Mouse (Mus musculus) cerebellum, adult (tissue): ENCODE results near the gene Xrcc6.
"Not testable (repeated sequence)": the region's sequence is repeated elsewhere in the genome, so short reads cannot be mapped to it uniquely, and the experiment has no call there.

Source experiments
- ATAC-seq: cut with Nextera tagmentation; 2 replicates; pipeline ENCODE4 v1.9.2; 2017; ENCODE audit warnings: mild to moderate bottlenecking, moderate library complexity, mixed read lengths; ENCODE audit not compliant: insufficient number of reproducible peaks, low FRiP score, low TSS enrichment

Gene Xrcc6

GRCm38 (mm10) chr15:81964980-81965545 is 22.6 kb upstream of the Xrcc6 start:
- ATAC-seq: no peak

DNA sequence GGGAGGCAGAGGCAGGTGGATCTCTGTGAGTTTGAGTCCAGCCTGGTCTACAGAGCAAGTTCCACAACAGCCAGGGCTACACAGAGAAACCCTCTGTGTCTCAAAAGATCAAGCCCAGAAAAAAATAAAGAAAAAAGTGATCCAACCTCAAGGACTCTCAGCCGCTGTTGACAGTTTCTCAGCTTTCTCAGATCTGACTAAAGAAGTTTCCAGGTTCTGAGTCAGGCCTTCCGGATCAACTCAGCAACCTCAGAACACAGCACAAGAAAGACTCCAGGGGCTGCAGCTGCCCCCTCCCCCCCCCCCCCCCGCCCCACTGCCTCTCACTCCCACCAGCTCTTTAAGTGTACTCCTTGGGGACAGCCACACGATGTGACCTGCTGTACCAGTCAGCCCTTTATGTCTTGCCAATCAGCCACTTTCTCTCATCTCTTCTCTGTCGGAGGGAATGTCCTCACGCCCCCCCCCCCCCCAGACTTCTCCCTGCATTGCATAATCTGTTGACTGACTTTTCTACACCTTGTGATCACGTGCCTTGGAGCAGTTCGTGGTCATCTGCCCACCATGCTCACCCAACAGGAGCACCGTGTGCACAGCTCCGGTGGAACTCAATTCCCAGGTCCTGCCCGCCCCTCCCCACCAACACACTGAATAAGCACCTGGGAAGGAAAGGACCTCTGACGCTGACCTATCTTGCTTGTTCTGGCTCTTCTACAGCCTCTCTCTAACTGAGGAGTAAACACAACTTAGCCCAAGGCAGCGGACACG is 21.4 kb upstream of the Xrcc6 start:
- no peak for ATAC-seq

GRCm38 (mm10) chr15:81967821-81968220 is 19.8 kb upstream of the Xrcc6 start:
- ATAC-seq: no peak

GRCm38 (mm10) chr15:81968447-81968846 is 19.2 kb upstream of the Xrcc6 start:
- no peak for ATAC-seq

DNA sequence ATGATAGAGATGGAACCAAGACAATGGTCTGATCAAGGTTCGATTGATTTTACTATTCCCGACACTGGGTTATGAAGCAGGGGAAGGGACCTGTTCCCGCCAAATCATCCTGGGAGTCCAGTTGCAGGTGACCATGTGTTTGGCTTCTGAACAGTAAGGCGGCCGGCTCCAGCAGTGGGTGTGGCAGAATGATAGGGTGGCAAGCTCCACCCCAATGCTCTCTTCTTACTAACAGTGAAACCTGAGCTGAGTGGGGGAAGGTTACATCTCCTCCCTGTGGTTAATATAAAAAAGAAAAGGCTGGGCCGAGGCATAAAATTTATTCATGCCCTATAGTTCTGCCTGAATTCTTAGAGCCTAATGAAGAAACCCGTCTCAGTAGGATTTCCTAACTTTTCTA is 18.5 kb upstream of the Xrcc6 start:
- no peak for ATAC-seq

DNA sequence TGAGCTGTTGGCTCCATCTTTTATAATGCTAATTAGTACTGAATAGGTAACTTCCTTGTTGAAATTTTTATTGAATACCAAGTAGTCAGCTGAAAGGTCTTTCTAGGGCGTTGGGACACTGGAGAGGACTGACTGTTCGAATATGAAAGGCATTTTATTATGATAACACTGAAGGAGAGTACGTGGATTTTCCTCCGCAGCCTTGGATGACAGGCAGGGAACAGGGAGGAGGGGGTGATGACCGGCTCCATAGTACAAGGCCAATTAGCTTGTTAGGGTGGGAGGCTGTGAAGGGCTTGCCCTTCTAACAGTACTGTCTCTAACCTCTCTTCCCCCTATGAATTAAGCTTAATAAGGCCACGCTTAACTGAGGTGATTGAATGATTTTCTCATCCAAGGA is 18.0 kb upstream of the Xrcc6 start:
- not testable (repeated sequence) for ATAC-seq

GRCm38 (mm10) chr15:81970498-81970897 is 17.1 kb upstream of the Xrcc6 start:
- ATAC-seq: not testable (repeated sequence)

DNA sequence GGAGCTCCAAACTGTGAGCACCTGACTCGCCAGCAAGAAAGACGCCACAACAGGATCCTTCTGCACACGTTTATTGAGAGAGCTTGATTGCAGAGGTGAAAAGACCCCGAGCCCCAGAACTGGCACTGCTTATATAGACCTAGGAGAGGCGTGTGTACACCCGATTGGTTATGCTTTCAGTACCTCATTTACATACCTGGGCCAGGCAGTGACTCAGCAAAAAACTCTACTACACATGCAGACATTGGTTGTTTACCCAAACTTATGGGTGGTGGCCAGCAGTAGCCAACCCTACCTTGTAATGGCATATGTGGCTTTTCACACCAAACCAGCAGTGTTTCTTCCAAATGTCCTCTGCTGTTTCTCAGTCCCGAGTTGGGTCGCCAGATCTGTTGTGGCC is 12.5 kb upstream of the Xrcc6 start:
- ATAC-seq: not testable (repeated sequence)

DNA sequence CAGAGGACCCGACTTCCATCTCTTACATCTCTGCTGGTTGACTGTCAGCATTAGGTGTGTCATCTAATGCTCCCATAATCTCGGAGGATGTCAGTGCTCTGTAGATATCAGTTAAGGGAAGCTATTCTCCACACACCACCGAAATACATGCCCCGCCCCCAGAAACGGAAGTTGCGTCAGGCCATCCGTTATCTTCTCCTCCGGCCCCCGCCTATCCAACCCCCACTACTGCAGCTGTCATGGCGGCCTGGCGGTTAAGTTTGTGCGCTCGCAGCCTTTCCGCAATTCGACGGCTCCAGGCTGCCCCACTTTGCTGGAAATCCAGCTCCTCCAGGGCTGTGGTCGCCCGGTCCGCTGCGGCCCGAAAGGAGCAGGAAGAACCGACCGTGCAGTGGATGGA is 7.3 kb upstream of the Xrcc6 start, which contains the start of gene 1700029P11Rik:
Gene 1700029P11Rik (plus strand): TSS at position 220 of the 400 bp plus-strand sequence.
- ATAC-seq: no peak

- ATAC-seq: no peak
Observed at GRCm38 (mm10) chr15:81982173-81982572, 5.5 kb upstream of the Xrcc6 start.

DNA sequence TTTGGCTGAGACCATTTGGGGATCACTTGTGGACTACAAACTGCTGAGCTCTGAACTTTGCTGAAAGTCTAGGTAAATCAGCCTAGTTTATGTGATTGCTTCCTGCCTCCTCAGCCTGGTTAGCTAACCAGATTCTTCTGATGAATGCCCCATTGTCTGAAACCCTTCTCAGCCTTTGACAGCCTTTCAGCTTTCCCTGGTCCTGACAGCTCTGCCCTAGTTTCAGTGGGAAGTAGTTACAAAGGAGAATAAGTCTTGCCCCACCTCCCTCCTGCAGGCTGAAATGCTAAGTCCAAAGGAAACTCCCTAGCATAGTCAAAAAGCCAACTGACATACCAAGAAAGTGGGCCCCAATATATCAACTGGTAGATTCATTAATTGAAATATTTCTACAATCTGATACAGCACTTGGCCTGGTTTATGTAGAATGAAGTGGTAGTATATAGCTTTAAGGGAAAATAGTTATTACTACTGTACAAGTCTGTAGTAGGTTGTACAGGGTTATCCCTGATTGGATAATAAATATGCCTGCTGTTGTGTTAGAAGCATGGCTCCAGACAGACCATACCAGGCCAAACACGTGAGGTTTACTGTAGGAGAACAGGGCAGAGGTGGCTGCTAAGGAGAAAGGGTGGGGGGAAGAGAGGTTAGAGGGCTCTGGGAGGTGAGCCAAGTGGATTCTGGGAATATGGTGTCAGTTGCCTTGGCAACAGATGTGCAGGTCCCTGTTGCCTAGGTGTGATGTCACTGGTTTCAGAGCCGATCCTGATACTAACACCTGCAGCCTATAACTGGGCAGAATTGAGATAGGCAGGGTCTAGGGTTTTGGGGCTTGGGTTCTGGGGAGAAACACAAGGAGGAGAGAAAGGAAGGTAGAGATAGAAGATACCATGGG is 2.1 kb upstream of the Xrcc6 start:
- ATAC-seq: no peak

GRCm38 (mm10) chr15:81989371-81990062 is 1.9 kb downstream of the Xrcc6 start:
- ATAC-seq: peak; percentile 72

GRCm38 (mm10) chr15:81990549-81990948 is 2.9 kb downstream of the Xrcc6 start:
- no peak for ATAC-seq

DNA sequence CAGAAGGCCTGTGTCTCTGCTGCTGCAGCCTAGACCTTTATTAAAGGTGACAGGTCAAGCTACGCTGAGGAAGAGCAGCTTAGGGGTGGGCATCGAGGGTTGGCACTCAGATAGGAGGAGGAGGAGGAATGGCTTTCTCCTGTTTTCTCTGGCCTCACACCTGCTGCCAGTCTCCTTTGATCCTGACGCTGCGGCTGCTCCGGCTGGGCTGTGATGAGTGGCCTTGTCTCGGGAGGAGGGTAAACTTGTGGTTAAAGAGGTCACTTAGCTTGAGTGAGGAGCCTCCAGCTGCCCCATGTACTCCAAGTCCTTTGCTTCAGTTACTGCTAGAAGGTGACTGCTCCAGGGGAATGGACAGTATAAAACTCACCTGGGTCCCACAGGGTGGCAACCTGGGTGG is 6.4 kb downstream of the Xrcc6 start:
- ATAC-seq: no peak

DNA sequence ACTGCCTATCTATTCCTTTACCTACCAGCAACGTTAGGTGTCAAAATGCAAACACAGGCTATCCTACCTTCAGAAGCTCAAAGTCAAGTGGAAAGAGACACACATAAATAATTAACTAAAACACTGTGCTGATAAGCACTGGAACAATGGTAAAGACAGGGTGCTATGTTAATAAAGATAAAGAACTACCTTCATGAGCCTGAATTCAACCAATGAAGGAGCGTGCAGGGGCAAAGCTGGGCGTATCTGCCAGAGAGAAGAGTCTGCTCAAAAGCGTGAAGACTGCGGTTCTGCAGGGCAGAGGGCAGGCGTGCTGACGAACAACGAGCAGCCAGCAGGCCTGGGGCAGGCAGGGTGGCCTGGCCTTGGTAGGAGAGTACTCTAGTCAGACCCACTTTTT is 16.6 kb downstream of the Xrcc6 start:
- no peak for ATAC-seq

DNA sequence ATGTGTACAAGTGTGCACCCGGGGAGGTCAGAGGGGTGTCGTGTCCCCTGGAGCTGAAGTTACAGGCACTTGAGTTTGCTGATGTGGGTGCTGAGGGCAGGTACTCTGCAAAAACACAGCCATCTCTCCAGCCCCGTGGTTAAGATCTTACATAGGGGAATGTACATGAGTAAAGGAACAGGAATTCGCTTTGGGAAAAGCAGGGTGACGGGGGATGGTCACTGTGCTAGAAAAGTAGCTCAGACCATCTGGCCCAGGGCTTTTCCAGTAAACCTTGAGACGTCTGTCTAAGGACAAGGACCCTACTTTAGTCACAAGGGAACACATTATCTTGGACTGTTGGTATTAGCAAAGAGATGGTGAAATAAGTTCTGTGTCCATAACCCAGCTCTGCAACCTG is 24.3 kb downstream of the Xrcc6 start:
- no peak for ATAC-seq

DNA sequence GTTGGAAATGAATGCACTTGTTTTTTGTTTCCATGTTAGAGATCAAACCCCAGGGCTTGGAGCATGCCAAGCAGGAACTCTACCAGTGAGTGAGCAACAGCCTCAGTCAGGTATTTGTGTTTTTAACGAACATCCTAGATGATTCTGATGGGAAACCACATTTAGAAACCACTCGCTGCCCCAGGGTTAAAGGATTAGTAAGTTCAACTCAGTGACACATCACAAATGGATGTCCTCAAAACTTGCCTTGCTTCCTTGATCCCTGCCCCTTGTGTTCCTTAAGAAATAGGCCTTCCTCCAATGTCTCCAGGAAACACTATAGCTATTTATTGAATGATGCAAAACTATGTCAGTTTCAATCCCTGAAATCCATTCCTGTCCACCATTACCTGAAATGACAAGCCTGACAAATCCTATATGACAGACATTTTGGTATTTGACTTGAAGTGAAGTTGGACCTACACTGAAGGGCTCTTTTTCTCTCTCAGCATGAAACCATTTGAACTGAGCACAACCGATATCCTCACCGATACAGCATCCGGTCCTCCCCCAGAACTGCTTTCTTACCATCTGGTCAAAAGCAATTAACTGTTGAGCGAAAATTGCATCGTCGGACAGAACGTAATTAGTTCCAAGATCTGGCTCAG is 27.2 kb downstream of the Xrcc6 start:
- ATAC-seq: no peak

DNA sequence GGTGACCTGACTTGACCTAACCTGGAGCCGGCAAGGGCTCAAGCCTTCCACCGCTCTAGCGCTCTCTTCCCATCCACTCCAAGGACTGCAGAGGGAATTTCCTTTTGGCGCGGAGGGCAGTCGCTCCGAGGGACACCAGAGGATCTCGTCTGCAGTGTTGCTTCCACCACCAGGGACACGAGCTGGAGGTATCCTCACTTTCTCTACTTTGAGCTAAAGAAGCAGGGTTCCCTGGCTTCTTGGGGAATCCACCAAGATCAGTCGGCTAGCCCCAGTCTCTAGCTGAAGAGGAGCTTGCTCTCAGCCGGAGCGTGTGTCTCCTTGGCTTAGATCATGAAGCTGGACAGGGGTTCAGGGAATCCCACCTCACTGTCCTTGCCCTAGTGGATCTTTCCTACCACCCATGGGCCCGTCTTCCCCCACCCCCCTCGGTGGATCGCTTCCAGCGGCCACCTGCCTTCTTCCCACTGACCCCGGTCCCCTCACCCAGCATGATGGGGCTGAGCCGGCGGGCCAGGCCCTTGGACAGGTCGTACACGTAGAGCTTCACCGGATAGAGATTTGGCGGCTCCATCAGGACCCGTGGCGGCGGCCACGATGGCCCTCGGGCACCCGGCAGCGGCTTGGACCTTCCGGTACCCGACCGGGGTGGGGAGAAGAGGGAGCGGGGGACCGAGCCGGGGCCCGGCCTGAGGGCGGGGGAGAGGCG is 27.9 kb downstream of the Xrcc6 start:
- peak; percentile 42 for ATAC-seq

DNA sequence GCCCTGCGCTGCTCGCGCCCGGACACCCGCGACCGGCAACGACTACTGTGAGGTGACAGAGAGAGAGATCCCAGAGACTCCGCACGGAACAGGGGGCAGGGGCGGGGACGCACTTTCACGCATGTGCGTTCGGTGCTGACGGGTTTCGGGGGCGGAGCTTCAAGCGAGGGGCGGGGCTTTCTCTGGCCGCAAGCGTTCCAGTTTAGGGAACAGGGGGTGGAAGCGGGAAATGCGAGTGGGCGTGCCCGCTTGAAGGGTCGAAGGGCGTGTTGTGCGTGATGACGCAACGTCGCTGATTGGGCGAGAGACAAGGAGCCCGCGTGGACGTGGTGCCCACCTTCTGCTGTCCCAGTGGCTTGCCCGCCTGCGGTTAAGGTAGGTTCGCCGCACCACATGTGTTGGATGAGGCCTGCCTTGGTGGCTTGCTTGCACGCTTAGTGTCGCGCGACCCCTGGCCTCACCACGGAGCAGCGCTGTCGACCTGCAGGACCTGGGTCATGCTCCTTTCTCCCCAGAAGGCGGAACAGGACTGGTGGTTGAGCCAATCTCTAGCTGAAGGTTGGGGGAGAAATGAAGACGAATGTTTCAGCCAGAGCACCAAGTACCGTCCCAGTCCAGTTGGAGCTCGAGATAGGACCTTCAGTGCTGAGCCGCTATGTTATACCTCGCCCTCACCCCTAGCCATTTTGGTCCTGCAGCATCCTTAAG is 28.6 kb downstream of the Xrcc6 start:
- peak; percentile 88 for ATAC-seq
